ENCODE assay signal across 28 mouse cellular contexts in genomic region chr4:94082839-94083238, GRCm38 (mm10).
A peak's percentile ranks its signal among the peaks of the same experiment; 100 is the strongest.
DNase-seq lines count a peak whose midpoint lies in the region; ATAC-seq and TF ChIP-seq lines count a peak whose summit lies in the region.
"Had no signal": no experiment of that assay in that cellular context is flagged by ENCODE, and none has a peak within 500 bp of the region (broad histone marks: within the 10 kb centered on the region; RNA-seq: fewer than 3 reads in every experiment).

No protein-coding gene starts in this region.

- no peaks in the 10 kb centered on the region for H3K9me3 ChIP-seq in hindbrain, embryonic 15.5 days
- H3K9me3 ChIP-seq in hindbrain, embryonic 12.5 days (replicated peaks), result no peaks in the 10 kb centered on the region
- H3K9me3 ChIP-seq in midbrain, embryonic 14.5 days (ENCODE audit: control insufficient read depth, low read length), result no peaks in the 10 kb centered on the region
- H3K9me3 ChIP-seq in midbrain, embryonic 13.5 days, result no peaks in the 10 kb centered on the region
- H3K9me3 ChIP-seq: embryonic facial prominence, embryonic 10.5 days; embryonic facial prominence, embryonic 13.5 days; forebrain, embryonic 13.5 days; heart, embryonic 12.5 days; heart, embryonic 15.5 days had no signal

- H3K27ac ChIP-seq in hindbrain, embryonic 15.5 days (replicated peaks), result no peak overlapping the region
- H3K27ac ChIP-seq in hindbrain, embryonic 12.5 days, result no peak overlapping the region
- 0 out of 2 replicates have a peak overlapping the region, but pooled peaks have one; percentile 2 for H3K27ac ChIP-seq in midbrain, embryonic 14.5 days (replicated peaks; ENCODE audit: low read depth, low read length)
- no peak overlapping the region for H3K27ac ChIP-seq in midbrain, embryonic 13.5 days
- H3K27ac ChIP-seq: embryonic facial prominence, embryonic 10.5 days; embryonic facial prominence, embryonic 13.5 days; forebrain, embryonic 13.5 days; gastrocnemius, adult 2 months; heart, embryonic 15.5 days; hindbrain, postnatal 0 days had no signal

- peak; percentile 41 for DNase-seq in midbrain, embryonic 14.5 days
- DNase-seq in brain, embryonic 14.5 days (ENCODE audit: low read depth), result peak; percentile 44
- no peak for DNase-seq in gastrocnemius, postnatal 25 days
- DNase-seq: adrenal gland, adult 2 months; adrenal gland, postnatal 14 days; cerebellum, adult 11-12 months; cerebellum, adult 8-10 months; cerebellum, postnatal 10 days; cerebellum, postnatal 36 days; embryo, embryonic 11 days; gastrocnemius, adult 2 months; gastrocnemius, postnatal 14 days; heart, adult 18-20 months; heart, postnatal 10 days; heart, postnatal 36 days had no signal

- H3K27me3 ChIP-seq in hindbrain, embryonic 15.5 days, result no peaks in the 10 kb centered on the region
- H3K27me3 ChIP-seq in hindbrain, embryonic 12.5 days, result no peaks in the 10 kb centered on the region
- no peaks in the 10 kb centered on the region for H3K27me3 ChIP-seq in midbrain, embryonic 14.5 days (ENCODE audit: control insufficient read depth, insufficient read depth, low read length)
- no peaks in the 10 kb centered on the region for H3K27me3 ChIP-seq in midbrain, embryonic 13.5 days
- H3K27me3 ChIP-seq: embryonic facial prominence, embryonic 13.5 days; forebrain, embryonic 13.5 days; heart, embryonic 12.5 days; heart, embryonic 15.5 days had no signal

- H3K4me1 ChIP-seq in hindbrain, embryonic 15.5 days (replicated peaks), result no peaks in the 10 kb centered on the region
- H3K4me1 ChIP-seq in hindbrain, embryonic 12.5 days, result no peaks in the 10 kb centered on the region
- no peaks in the 10 kb centered on the region for H3K4me1 ChIP-seq in midbrain, embryonic 14.5 days (ENCODE audit: control insufficient read depth, insufficient read depth, low read length)
- 0 out of 2 replicates have a peak, but pooled peaks cover 6% of the 10 kb centered on the region for H3K4me1 ChIP-seq in midbrain, embryonic 13.5 days (replicated peaks)
- H3K4me1 ChIP-seq: embryonic facial prominence, embryonic 10.5 days; embryonic facial prominence, embryonic 13.5 days; heart, embryonic 12.5 days; heart, embryonic 15.5 days had no signal

- H3K36me3 ChIP-seq in hindbrain, embryonic 15.5 days, result no peaks in the 10 kb centered on the region
- H3K36me3 ChIP-seq in hindbrain, embryonic 12.5 days, result no peaks in the 10 kb centered on the region
- H3K36me3 ChIP-seq in midbrain, embryonic 14.5 days (ENCODE audit: control insufficient read depth, insufficient read depth, low read length), result no peaks in the 10 kb centered on the region
- no peaks in the 10 kb centered on the region for H3K36me3 ChIP-seq in midbrain, embryonic 13.5 days
- H3K36me3 ChIP-seq: embryonic facial prominence, embryonic 10.5 days; embryonic facial prominence, embryonic 13.5 days; heart, embryonic 12.5 days; heart, embryonic 15.5 days had no signal

- ATAC-seq in hindbrain, embryonic 15.5 days (ENCODE audit: low FRiP score, low read depth), result 0 out of 2 replicates have a peak, but pooled peaks have one; percentile 54
- ATAC-seq in hindbrain, embryonic 12.5 days (ENCODE audit: low FRiP score), result no peak
- ATAC-seq in midbrain, embryonic 14.5 days (ENCODE audit: low FRiP score, low TSS enrichment), result peak; percentile 78; the same call in 1 of the 2 replicates
- ATAC-seq in midbrain, embryonic 13.5 days, result no peak
- ATAC-seq: CD4-positive, CD25-positive, alpha-beta regulatory T cell, adult 4 months; forebrain, embryonic 13.5 days; forebrain, embryonic 16.5 days; hindbrain, postnatal 0 days; inflammation-experienced regulatory T-cells, adult 6 months had no signal

- no peak for TF ChIP-seq POLR2A in brain, embryonic 14.5 days (IDR thresholded peaks at IDR 0.05; ENCODE audit: borderline replicate concordance, extremely low read depth, insufficient read depth, insufficient read length, poor library complexity, severe bottlenecking)

- 62% methylated on average over 3 of the region's 3 CpGs for WGBS in hindbrain, embryonic 15.5 days
- 75% methylated on average over 3 of the region's 3 CpGs for WGBS in hindbrain, embryonic 12.5 days
- 49% methylated on average over 3 of the region's 3 CpGs for WGBS in midbrain, embryonic 14.5 days
- 63% methylated on average over 3 of the region's 3 CpGs for WGBS in midbrain, embryonic 13.5 days

- no peak overlapping the region for H3K4me2 ChIP-seq in hindbrain, embryonic 15.5 days
- no peak overlapping the region for H3K4me2 ChIP-seq in hindbrain, embryonic 12.5 days (replicated peaks)
- H3K4me2 ChIP-seq in midbrain, embryonic 14.5 days (ENCODE audit: low read length), result no peak overlapping the region
- no peak overlapping the region for H3K4me2 ChIP-seq in midbrain, embryonic 13.5 days (replicated peaks)
- H3K4me2 ChIP-seq: embryonic facial prominence, embryonic 13.5 days; forebrain, embryonic 13.5 days; heart, embryonic 12.5 days; heart, embryonic 15.5 days had no signal

- no peak for TF ChIP-seq CTCF in brain, embryonic 14.5 days (IDR thresholded peaks at IDR 0.05; ENCODE audit: borderline replicate concordance, extremely low read depth, insufficient read depth, insufficient read length)

- no peak overlapping the region for H3K4me3 ChIP-seq in hindbrain, embryonic 15.5 days
- no peak overlapping the region for H3K4me3 ChIP-seq in hindbrain, embryonic 12.5 days
- no peak overlapping the region for H3K4me3 ChIP-seq in midbrain, embryonic 14.5 days (replicated peaks; ENCODE audit: low read depth, low read length)
- H3K4me3 ChIP-seq in midbrain, embryonic 13.5 days (replicated peaks), result no peak overlapping the region
- H3K4me3 ChIP-seq: embryonic facial prominence, embryonic 10.5 days; embryonic facial prominence, embryonic 13.5 days; erythroblast, embryonic 14.5 days; forebrain, embryonic 13.5 days; gastrocnemius, adult 2 months; heart, embryonic 12.5 days; heart, embryonic 15.5 days had no signal

- no peak overlapping the region for H3K9ac ChIP-seq in hindbrain, embryonic 15.5 days
- no peak overlapping the region for H3K9ac ChIP-seq in hindbrain, embryonic 12.5 days
- no peak overlapping the region for H3K9ac ChIP-seq in midbrain, embryonic 14.5 days (replicated peaks; ENCODE audit: low read length)
- H3K9ac ChIP-seq in midbrain, embryonic 13.5 days (replicated peaks), result no peak overlapping the region
- H3K9ac ChIP-seq: embryonic facial prominence, embryonic 13.5 days; forebrain, embryonic 13.5 days; heart, embryonic 12.5 days; heart, embryonic 15.5 days had no signal

Comparison
In these comparisons a context has a peak if more than half of its experiments do, and no peak if none do; other contexts are left out.
1. ATAC-seq: peak in hindbrain, embryonic 15.5 days (single experiment) and midbrain, embryonic 14.5 days (single experiment); none in hindbrain, embryonic 12.5 days (single experiment) and midbrain, embryonic 13.5 days (single experiment).